Mouse (Mus musculus): Measurements from ENCODE around the gene Med13l. TPM values are rescaled to one million over a fixed set of nuclear protein-coding genes. Genes with fewer than 3 reads are reported as not detected.
A peak's percentile ranks its signal among the peaks of the same experiment; 100 is the strongest.

Med13l gene
- polyA plus RNA-seq, 1 experiment from 2014 or later: 5.9 TPM

GRCm38 (mm10) chr5:118655966-118656365 is 95.5 kb downstream of the Med13l start:
- Histone ChIP-seq H3K4me2 (ENCODE audit: low read depth, low read length) (peak overlapping the region; percentile 41), H3K9me3 (ENCODE audit: low read length) (no peaks in the 10 kb centered on the region), H3K27me3 (ENCODE audit: insufficient read depth, low read length) (no peaks in the 10 kb centered on the region), H3K27ac (ENCODE audit: low read depth) (peak overlapping the region; percentile 60), H3K36me3 (replicated peaks; ENCODE audit: insufficient read depth, low read length) (no peaks in the 10 kb centered on the region), H3K9ac (replicated peaks) (no peak overlapping the region), H3K4me3 (ENCODE audit: low read depth, low read length) (no peak overlapping the region), H3K4me1 (ENCODE audit: insufficient read depth) (peaks cover 45% of the 10 kb centered on the region)
- 59% methylated on average over 6 of the region's 6 CpGs for WGBS (ENCODE audit: insufficient replicate concordance)
- DNase-seq (no peak), ATAC-seq (no peak)
- TF ChIP-seq CTCF (IDR thresholded peaks at IDR 0.05; ENCODE audit: low read depth) (no peak), EP300 (IDR thresholded peaks at IDR 0.05; ENCODE audit: low read depth) (no peak)

DNA sequence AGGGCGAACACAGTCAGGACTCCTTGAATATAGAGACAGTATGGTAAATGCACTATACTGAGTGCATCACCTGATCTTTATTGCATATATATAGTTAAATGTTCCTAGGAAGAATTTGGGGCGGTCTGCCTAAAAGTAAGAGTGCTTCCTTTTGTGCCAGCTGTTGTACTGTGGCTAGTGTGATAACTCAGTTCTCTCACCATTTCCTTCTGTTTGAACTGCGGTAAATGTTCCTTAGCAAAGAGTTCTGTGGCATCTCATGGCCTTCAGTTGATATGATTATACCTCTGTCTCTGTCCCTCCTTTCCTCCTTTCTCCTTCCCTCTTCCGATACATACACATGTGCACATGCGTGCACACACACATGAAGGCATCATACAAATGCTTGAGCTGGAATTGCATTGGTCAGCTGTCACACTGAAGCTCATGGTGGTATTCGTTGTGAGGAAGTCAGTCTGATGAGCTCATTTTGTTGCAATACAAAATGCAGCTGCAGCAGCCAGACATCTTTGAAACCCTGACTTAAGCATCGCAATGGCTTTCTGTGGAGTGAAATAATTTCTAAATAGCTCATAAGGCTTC is 97.9 kb downstream of the Med13l start:
- peaks cover 32% of the 10 kb centered on the region for H3K4me1 ChIP-seq (ENCODE audit: insufficient read depth)
- DNase-seq: no peak

DNA sequence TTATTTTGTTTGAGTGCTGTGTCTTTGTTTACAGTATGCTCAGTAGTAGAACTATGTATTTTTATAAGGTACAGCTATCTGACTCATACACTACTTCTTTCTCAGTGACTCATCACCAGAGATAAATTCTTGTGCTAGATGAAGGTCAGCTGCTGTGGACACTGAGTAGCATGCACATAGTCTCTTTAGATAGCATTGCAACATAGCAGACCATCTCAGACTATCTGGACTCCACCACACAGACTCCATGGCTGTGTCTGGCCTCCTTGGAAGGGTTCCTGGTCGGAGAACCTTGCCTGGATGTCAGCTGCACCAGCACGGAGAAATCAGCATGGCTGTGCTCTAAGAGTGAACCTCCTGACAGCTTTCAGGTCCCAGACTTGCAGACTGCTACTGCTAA is 99.2 kb downstream of the Med13l start:
- H3K9me3 ChIP-seq (ENCODE audit: low read length): no peaks in the 10 kb centered on the region
- H3K36me3 ChIP-seq (replicated peaks; ENCODE audit: insufficient read depth, low read length): peaks cover 3% of the 10 kb centered on the region; the same call in 1 of the 2 replicates
- no peak overlapping the region for H3K27ac ChIP-seq (ENCODE audit: low read depth)
- H3K9ac ChIP-seq (replicated peaks): no peak overlapping the region
- no peak for TF ChIP-seq EP300 (IDR thresholded peaks at IDR 0.05; ENCODE audit: low read depth)
- no peak for TF ChIP-seq CTCF (IDR thresholded peaks at IDR 0.05; ENCODE audit: low read depth)
- WGBS (ENCODE audit: insufficient replicate concordance): 69% methylated on average over 2 of the region's 2 CpGs
- H3K4me2 ChIP-seq (ENCODE audit: low read depth, low read length): no peak overlapping the region
- no peak overlapping the region for H3K4me3 ChIP-seq (ENCODE audit: low read depth, low read length)
- DNase-seq: no peak
- no peaks in the 10 kb centered on the region for H3K27me3 ChIP-seq (ENCODE audit: insufficient read depth, low read length)
- peaks cover 34% of the 10 kb centered on the region for H3K4me1 ChIP-seq (ENCODE audit: insufficient read depth)
- ATAC-seq: no peak

More for the DNA sequence above, 97.9 kb downstream of the Med13l start:
- no peak for ATAC-seq
- H3K36me3 ChIP-seq (replicated peaks; ENCODE audit: insufficient read depth, low read length): 0 out of 2 replicates have a peak, but pooled peaks cover 3% of the 10 kb centered on the region
- TF ChIP-seq EP300 (IDR thresholded peaks at IDR 0.05; ENCODE audit: low read depth): no peak
- no peak for TF ChIP-seq CTCF (IDR thresholded peaks at IDR 0.05; ENCODE audit: low read depth)
- 49% methylated on average over 7 of the region's 7 CpGs for WGBS (ENCODE audit: insufficient replicate concordance)
- no peaks in the 10 kb centered on the region for H3K27me3 ChIP-seq (ENCODE audit: insufficient read depth, low read length)
- H3K4me2 ChIP-seq (ENCODE audit: low read depth, low read length): no peak overlapping the region
- no peak overlapping the region for H3K9ac ChIP-seq (replicated peaks)
- no peak overlapping the region for H3K4me3 ChIP-seq (ENCODE audit: low read depth, low read length)
- 0 out of 2 replicates have a peak overlapping the region, but pooled peaks have one; percentile 7 for H3K27ac ChIP-seq (ENCODE audit: low read depth)
- H3K9me3 ChIP-seq (ENCODE audit: low read length): no peaks in the 10 kb centered on the region

GRCm38 (mm10) chr5:118661751-118662150 is 101.3 kb downstream of the Med13l start:
- ATAC-seq (no peak), DNase-seq (no peak)
- Histone ChIP-seq H3K4me3 (ENCODE audit: low read depth, low read length) (no peak overlapping the region), H3K27ac (ENCODE audit: low read depth) (no peak overlapping the region), H3K4me1 (ENCODE audit: insufficient read depth) (peaks cover 22% of the 10 kb centered on the region), H3K9me3 (ENCODE audit: low read length) (no peaks in the 10 kb centered on the region), H3K4me2 (ENCODE audit: low read depth, low read length) (no peak overlapping the region), H3K36me3 (replicated peaks; ENCODE audit: insufficient read depth, low read length) (peaks cover 3% of the 10 kb centered on the region), H3K27me3 (ENCODE audit: insufficient read depth, low read length) (no peaks in the 10 kb centered on the region), H3K9ac (replicated peaks) (no peak overlapping the region)
- WGBS (ENCODE audit: insufficient replicate concordance): 82% methylated on average over 5 of the region's 5 CpGs
- TF ChIP-seq EP300 (IDR thresholded peaks at IDR 0.05; ENCODE audit: low read depth) (no peak), CTCF (IDR thresholded peaks at IDR 0.05; ENCODE audit: low read depth) (no peak)

- no peaks in the 10 kb centered on the region for H3K27me3 ChIP-seq (ENCODE audit: insufficient read depth, low read length)
- DNase-seq (no peak), ATAC-seq (peak; percentile 57; the same call in 1 of the 2 replicates)
- no peak overlapping the region for H3K4me3 ChIP-seq (ENCODE audit: low read depth, low read length)
- H3K36me3 ChIP-seq (replicated peaks; ENCODE audit: insufficient read depth, low read length): peaks cover 3% of the 10 kb centered on the region
- H3K9ac ChIP-seq (replicated peaks): no peak overlapping the region
- H3K9me3 ChIP-seq (ENCODE audit: low read length): no peaks in the 10 kb centered on the region
- no peak overlapping the region for H3K4me2 ChIP-seq (ENCODE audit: low read depth, low read length)
- 38% methylated on average over 6 of the region's 6 CpGs for WGBS (ENCODE audit: insufficient replicate concordance)
- peak overlapping the region; percentile 42; the same call in 1 of the 2 replicates for H3K27ac ChIP-seq (ENCODE audit: low read depth)
- TF ChIP-seq EP300 (IDR thresholded peaks at IDR 0.05; ENCODE audit: low read depth) (no peak), CTCF (IDR thresholded peaks at IDR 0.05; ENCODE audit: low read depth) (no peak)
- peaks cover 13% of the 10 kb centered on the region for H3K4me1 ChIP-seq (ENCODE audit: insufficient read depth)
These were observed 103.5 kb downstream of the Med13l start for GRCm38 (mm10) chr5:118663999-118664398.

GRCm38 (mm10) chr5:118665023-118665422 is 104.5 kb downstream of the Med13l start:
- Histone ChIP-seq H3K27ac (ENCODE audit: low read depth) (no peak overlapping the region), H3K4me1 (ENCODE audit: insufficient read depth) (peaks cover 10% of the 10 kb centered on the region; the same call in 1 of the 2 replicates), H3K36me3 (replicated peaks; ENCODE audit: insufficient read depth, low read length) (peaks cover 3% of the 10 kb centered on the region), H3K9me3 (ENCODE audit: low read length) (no peaks in the 10 kb centered on the region), H3K4me3 (ENCODE audit: low read depth, low read length) (no peak overlapping the region), H3K4me2 (ENCODE audit: low read depth, low read length) (no peak overlapping the region), H3K9ac (replicated peaks) (no peak overlapping the region), H3K27me3 (ENCODE audit: insufficient read depth, low read length) (no peaks in the 10 kb centered on the region)
- TF ChIP-seq CTCF (IDR thresholded peaks at IDR 0.05; ENCODE audit: low read depth): no peak
- DNase-seq: no peak
- no peak for ATAC-seq
- 82% methylated on average over 8 of the region's 8 CpGs for WGBS (ENCODE audit: insufficient replicate concordance)
